Mouse (Mus musculus): ENCODE results near the gene Lce1a2.
"Not testable (repeated sequence)": the region's sequence is repeated elsewhere in the genome, so short reads cannot be mapped to it uniquely, and the experiment has no call there.

Gene Lce1a2

GRCm38 (mm10) chr3:92670215-92670614 lies at the start of gene Lce1a2:
Gene Lce1a2 (minus strand): TSS chr3:92670315.
- DNase-seq: no peak

GRCm38 (mm10) chr3:92715122-92715521 lies 45.0 kb upstream of the Lce1a2 start:
- DNase-seq: no peak

- DNase-seq: no peak
Observed at GRCm38 (mm10) chr3:92708974-92709373, 38.9 kb upstream of the Lce1a2 start, which contains the start of gene Lce1e. Gene Lce1e (minus strand): TSS chr3:92709074.

- DNase-seq: no peak
Observed at GRCm38 (mm10) chr3:92694613-92695012, 24.5 kb upstream of the Lce1a2 start.

- no peak for DNase-seq
Observed at GRCm38 (mm10) chr3:92691688-92692087, 21.6 kb upstream of the Lce1a2 start.

- not testable (repeated sequence) for DNase-seq
Observed at GRCm38 (mm10) chr3:92689154-92689553, 19.0 kb upstream of the Lce1a2 start.

GRCm38 (mm10) chr3:92687110-92687509 lies 17.0 kb upstream of the Lce1a2 start, which contains the start of gene Lce1d:
Gene Lce1d (minus strand): TSS chr3:92687210.
- DNase-seq: no peak

- no peak for DNase-seq
Observed at GRCm38 (mm10) chr3:92678947-92679346, 8.8 kb upstream of the Lce1a2 start, which contains the start of gene Lce1c. Gene Lce1c (plus strand): TSS chr3:92679247.

GRCm38 (mm10) chr3:92656826-92657225 lies 13.3 kb downstream of the Lce1a2 start, which contains the start of gene Lce1b:
Gene Lce1b (minus strand): TSS chr3:92656926.
- DNase-seq: no peak

- DNase-seq: no peak
Observed at GRCm38 (mm10) chr3:92648207-92648606, 21.9 kb downstream of the Lce1a2 start, which contains the start of gene Lce1a1. Gene Lce1a1 (minus strand): TSS chr3:92648307.

- no peak for DNase-seq
Observed at GRCm38 (mm10) chr3:92639854-92640253, 30.3 kb downstream of the Lce1a2 start.

GRCm38 (mm10) chr3:92638653-92638991 lies 31.5 kb downstream of the Lce1a2 start:
- DNase-seq: no peak

- no peak for DNase-seq
Observed at GRCm38 (mm10) chr3:92637745-92638652, 32.1 kb downstream of the Lce1a2 start.

GRCm38 (mm10) chr3:92621560-92621959 lies 48.6 kb downstream of the Lce1a2 start, which contains the start of gene Lce6a:
Gene Lce6a (minus strand): TSS chr3:92621660.
- no peak for DNase-seq
